Comparison of ENCODE assay signal across 9 mouse cellular contexts in genomic region chr19:45742218-45742983, GRCm38 (mm10). TPM values are rescaled to one million over a fixed set of nuclear protein-coding genes. Genes with fewer than 3 reads are reported as not detected.
A peak's percentile ranks its signal among the peaks of the same experiment; 100 is the strongest.
DNase-seq lines count a peak whose midpoint lies in the region; ATAC-seq lines count a peak whose summit lies in the region.
"Had no signal": no experiment of that assay in that cellular context is flagged by ENCODE, and none has a peak within 500 bp of the region (broad histone marks: within the 10 kb centered on the region; RNA-seq: fewer than 3 reads in every experiment).

Fgf8 (minus strand) TSS chr19:45742915.

- H3K27ac ChIP-seq in heart, embryonic 10.5 days: peak within 1 kb of the TSS; percentile 56
- no peak within 1 kb of the TSS for H3K27ac ChIP-seq in forebrain, embryonic 13.5 days
- no peak within 1 kb of the TSS for H3K27ac ChIP-seq in limb, embryonic 12.5 days
- H3K27ac ChIP-seq in stomach, embryonic 14.5 days (ENCODE audit: low read length): no peak within 1 kb of the TSS

- H3K4me3 ChIP-seq in heart, embryonic 10.5 days: peak within 1 kb of the TSS; percentile 68
- peak within 1 kb of the TSS; percentile 42 for H3K4me3 ChIP-seq in forebrain, embryonic 13.5 days
- H3K4me3 ChIP-seq in limb, embryonic 12.5 days (replicated peaks): peak within 1 kb of the TSS; percentile 51
- peak within 1 kb of the TSS; percentile 37 for H3K4me3 ChIP-seq in stomach, embryonic 14.5 days (ENCODE audit: low read depth, low read length)

- H3K9ac ChIP-seq in forebrain, embryonic 13.5 days: peak within 1 kb of the TSS; percentile 51
- peak within 1 kb of the TSS; percentile 57 for H3K9ac ChIP-seq in limb, embryonic 12.5 days (replicated peaks)
- 0 out of 2 replicates have a peak within 1 kb of the TSS, but pooled peaks have one; percentile 1 for H3K9ac ChIP-seq in stomach, embryonic 14.5 days (replicated peaks; ENCODE audit: low read depth, low read length)

- H3K9me3 ChIP-seq in heart, embryonic 10.5 days: no peaks in the 10 kb centered on the region
- H3K9me3 ChIP-seq in forebrain, embryonic 13.5 days (replicated peaks): no peaks in the 10 kb centered on the region
- H3K9me3 ChIP-seq in limb, embryonic 12.5 days: no peaks in the 10 kb centered on the region
- H3K9me3 ChIP-seq in stomach, embryonic 14.5 days (ENCODE audit: control insufficient read depth, low read depth, low read length): no peaks in the 10 kb centered on the region

- intact Hi-C loops in heart, postnatal 25 days (cut with DNase I): no loop called here

- DNase-seq in heart, embryonic 10.5 days (ENCODE audit: low spot score): no peak
- no peak for DNase-seq in heart, postnatal 25 days (ENCODE audit: low spot score)
- peak; percentile 31 to 42 for DNase-seq in CD8-positive naive resting alpha-beta T cell, adult 2 months (ENCODE audit: low read depth in 2 of 2, low spot score in 2 of 2)
- DNase-seq in frontal cortex, postnatal 14 days (ENCODE audit: low spot score in 2 of 2): no peak
- DNase-seq in lung, postnatal 36 days: no peak

- no peak for ATAC-seq in forebrain, embryonic 13.5 days
- ATAC-seq in limb, embryonic 12.5 days (ENCODE audit: insufficient number of reproducible peaks, insufficient read depth, low FRiP score, low TSS enrichment, low read depth): no peak
- ATAC-seq in stomach, embryonic 14.5 days (ENCODE audit: insufficient number of reproducible peaks, insufficient read depth, low FRiP score, low read depth): no peak

- peaks cover 55% of the 10 kb centered on the region for H3K4me1 ChIP-seq in heart, embryonic 10.5 days
- H3K4me1 ChIP-seq in forebrain, embryonic 13.5 days: peaks cover 34% of the 10 kb centered on the region
- H3K4me1 ChIP-seq in limb, embryonic 12.5 days (replicated peaks): peaks cover 59% of the 10 kb centered on the region
- peaks cover 18% of the 10 kb centered on the region for H3K4me1 ChIP-seq in stomach, embryonic 14.5 days (ENCODE audit: control insufficient read depth, insufficient read depth, low read length)

- peaks cover 92% of the 10 kb centered on the region for H3K27me3 ChIP-seq in heart, embryonic 10.5 days (ENCODE audit: insufficient read depth, poor library complexity, severe bottlenecking)
- peaks cover 96% of the 10 kb centered on the region for H3K27me3 ChIP-seq in forebrain, embryonic 13.5 days
- H3K27me3 ChIP-seq in limb, embryonic 12.5 days: peaks cover 96% of the 10 kb centered on the region
- H3K27me3 ChIP-seq in stomach, embryonic 14.5 days (ENCODE audit: control insufficient read depth, insufficient read depth, low read length): peaks cover 74% of the 10 kb centered on the region

- peak within 1 kb of the TSS; percentile 70 for H3K4me2 ChIP-seq in forebrain, embryonic 13.5 days
- H3K4me2 ChIP-seq in limb, embryonic 12.5 days: peak within 1 kb of the TSS; percentile 90
- H3K4me2 ChIP-seq in stomach, embryonic 14.5 days (replicated peaks; ENCODE audit: low read depth, low read length): peak within 1 kb of the TSS; percentile 85

- WGBS in heart, embryonic 10.5 days: 1% methylated on average over 52 of the region's 68 CpGs
- under 1% methylated on average over 39 of the region's 68 CpGs for WGBS in forebrain, embryonic 13.5 days
- WGBS in limb, embryonic 12.5 days: 1% methylated on average over 51 of the region's 68 CpGs
- under 1% methylated on average over 54 of the region's 68 CpGs for WGBS in stomach, embryonic 14.5 days

- H3K36me3 ChIP-seq in heart, embryonic 10.5 days: no peaks in the 10 kb centered on the region
- H3K36me3 ChIP-seq in forebrain, embryonic 13.5 days (ENCODE audit: poor library complexity, severe bottlenecking): no peaks in the 10 kb centered on the region
- no peaks in the 10 kb centered on the region for H3K36me3 ChIP-seq in limb, embryonic 12.5 days
- no peaks in the 10 kb centered on the region; the same call in 1 of the 2 replicates for H3K36me3 ChIP-seq in stomach, embryonic 14.5 days (ENCODE audit: control insufficient read depth, insufficient read depth, low read length)

RNA-seq across cellular contexts. Expression of gene Fgf8, which starts in this region (rescaled TPM):
- polyA plus RNA-seq in heart, embryonic 10.5 days (2016; fragmentation: Nextera tagmentation; extraction: Ambion mirVana): 1.9 and 8.8 TPM in 2 replicates
- total RNA-seq in heart, postnatal 25 days (2021): not detected
- 1.5 and 2.5 TPM in 2 replicates for polyA plus RNA-seq in forebrain, embryonic 13.5 days (2015; fragmentation: Nextera tagmentation; extraction: Ambion mirVana)
- 16.1 and 18.3 TPM in 2 replicates for polyA plus RNA-seq in limb, embryonic 12.5 days (2016; fragmentation: Nextera tagmentation; extraction: Ambion mirVana)
- not detected in 2 replicates for polyA plus RNA-seq in stomach, embryonic 14.5 days (2014; fragmentation: Nextera tagmentation; extraction: Ambion mirVana)
- total RNA-seq: MEL had no signal

Comparison
In these comparisons a context has a peak if more than half of its experiments do, and no peak if none do; other contexts are left out.
1. DNase-seq: peak in CD8-positive naive resting alpha-beta T cell, adult 2 months (2 of 2); none in heart, embryonic 10.5 days (single experiment), heart, postnatal 25 days (single experiment), frontal cortex, postnatal 14 days (0 of 2) and lung, postnatal 36 days (single experiment).
2. H3K9ac ChIP-seq: peak in every context shown above with its lines; median percentile 57 in limb, embryonic 12.5 days; 51 in forebrain, embryonic 13.5 days; 1 in stomach, embryonic 14.5 days.
3. Peak in every context shown above with its lines, with median percentiles within 50 percentile points of each other: H3K4me3 ChIP-seq and H3K4me2 ChIP-seq.